Mouse (Mus musculus): ENCODE results near the gene Gm3173.
"Not testable (repeated sequence)": the region's sequence is repeated elsewhere in the genome, so short reads cannot be mapped to it uniquely, and the experiment has no call there.

The Gm3173 gene

DNA sequence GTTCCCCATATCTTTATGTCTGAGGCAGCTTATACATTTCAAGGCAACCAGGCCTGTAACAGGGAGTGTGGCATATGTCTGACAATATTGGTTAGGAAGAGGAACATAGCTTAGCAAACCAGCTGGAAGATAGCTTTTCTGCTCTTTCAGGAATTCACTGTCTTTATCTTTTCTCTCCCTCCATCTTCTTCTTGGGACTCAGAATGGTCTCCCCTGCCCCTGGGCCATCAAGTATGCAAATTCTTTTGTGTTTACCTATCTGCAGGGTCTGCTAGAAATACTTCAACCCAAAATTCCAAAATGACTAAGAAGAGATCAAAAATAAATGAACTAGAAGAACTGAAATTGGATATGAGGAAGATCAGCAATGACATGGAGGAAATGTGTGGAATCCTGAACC, at the start of gene Gm3173:
TSS of gene Gm3173 (plus strand) at position 301 of the 400 bp plus-strand sequence.
- in situ Hi-C loops (cut with MboI): not testable (repeated sequence)

DNA sequence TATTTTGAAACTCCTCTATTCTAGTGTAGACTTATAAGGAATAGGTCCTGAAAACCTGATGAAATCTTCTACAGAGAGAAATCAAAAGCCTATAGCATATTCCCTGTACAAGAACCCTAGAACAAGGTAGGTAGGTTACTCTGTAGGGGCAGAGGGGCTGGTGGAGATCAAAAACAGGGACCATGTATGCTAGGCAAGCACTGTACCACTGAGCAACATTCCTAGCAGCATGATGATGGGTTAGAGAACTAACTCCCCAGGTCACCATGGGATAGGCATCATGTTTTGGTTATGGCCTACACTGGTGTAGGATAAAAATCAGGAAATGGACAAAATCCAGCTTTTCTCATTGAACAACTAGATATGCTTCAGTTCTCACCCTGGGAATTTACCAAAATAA, 45.2 kb upstream of the Gm3173 start:
- in situ Hi-C loops (cut with MboI): not testable (repeated sequence)

DNA sequence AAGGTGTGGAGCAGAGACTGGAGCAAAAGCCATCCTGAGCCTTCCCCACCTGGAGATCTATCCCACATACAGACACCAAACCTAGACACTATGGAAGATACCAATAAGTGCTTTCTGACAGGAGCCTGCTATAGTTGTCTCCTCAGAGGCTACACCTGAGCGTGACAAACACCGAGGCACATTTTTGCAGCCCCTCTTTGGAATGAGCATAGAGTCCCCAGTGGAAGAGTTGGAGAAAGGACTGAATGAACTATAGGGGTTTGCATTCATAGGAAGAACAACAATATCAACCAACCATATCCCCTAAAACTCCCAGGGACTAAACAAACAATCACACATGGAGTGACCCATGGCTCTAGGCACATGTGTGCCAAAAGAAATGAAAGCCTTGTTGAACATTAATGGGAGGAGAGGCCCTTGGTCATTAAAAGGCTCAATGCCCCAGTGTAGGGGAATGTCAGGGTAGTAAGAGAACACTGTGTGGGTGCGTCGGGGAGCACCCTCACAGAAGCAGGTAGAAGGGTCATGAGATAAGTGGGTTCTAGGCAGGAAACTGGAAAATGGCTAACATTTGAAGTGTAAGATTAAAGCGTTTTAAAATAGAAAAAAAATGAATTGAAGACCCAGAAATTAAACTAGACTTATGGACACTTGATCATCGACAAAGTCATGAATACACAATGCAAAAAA, 37.8 kb upstream of the Gm3173 start:
- in situ Hi-C loops (cut with MboI): not testable (repeated sequence)

DNA sequence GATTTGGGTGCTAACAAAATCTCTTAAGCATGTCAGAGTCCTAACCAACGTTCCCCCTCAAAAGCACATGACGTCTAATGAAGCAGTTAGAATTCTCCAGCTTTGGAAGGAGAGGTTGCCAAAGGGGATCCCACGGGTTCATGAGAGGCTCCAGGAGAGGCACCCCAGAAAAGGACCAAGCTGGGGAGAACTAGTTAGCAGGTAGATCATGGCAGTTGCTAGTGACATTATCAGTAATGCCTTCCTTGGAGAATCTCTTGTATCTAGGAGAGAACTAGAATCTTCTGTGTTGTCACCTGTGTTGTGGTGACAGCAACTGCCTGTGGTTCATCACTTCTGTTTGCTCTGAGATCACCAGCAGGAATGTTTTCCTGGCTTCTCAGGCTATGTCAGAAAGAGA, 33.6 kb upstream of the Gm3173 start, which contains the start of gene Gm3159:
TSS of gene Gm3159 (plus strand) at position 301 of the 400 bp plus-strand sequence.
- in situ Hi-C loops (cut with MboI): not testable (repeated sequence)

DNA sequence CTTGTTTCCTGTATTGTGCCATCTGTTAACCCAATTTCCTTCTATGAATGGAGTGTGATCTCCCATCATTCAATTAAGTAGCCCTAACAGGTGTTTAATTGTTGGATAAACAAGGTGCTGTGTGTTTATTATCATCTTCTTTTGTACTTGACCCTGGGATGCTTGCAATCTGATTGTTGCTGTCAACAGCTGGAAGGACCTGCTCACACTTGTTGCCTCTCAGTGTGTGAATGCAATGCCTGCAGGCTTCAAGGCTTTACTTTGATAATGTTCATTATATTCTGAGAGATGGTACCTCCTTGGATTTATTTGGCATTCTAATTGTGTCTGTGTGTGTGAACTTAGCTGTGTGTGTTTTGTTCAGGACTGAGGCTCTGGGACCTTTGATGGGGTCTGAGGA, 32.2 kb upstream of the Gm3173 start:
- in situ Hi-C loops (cut with MboI): not testable (repeated sequence)

DNA sequence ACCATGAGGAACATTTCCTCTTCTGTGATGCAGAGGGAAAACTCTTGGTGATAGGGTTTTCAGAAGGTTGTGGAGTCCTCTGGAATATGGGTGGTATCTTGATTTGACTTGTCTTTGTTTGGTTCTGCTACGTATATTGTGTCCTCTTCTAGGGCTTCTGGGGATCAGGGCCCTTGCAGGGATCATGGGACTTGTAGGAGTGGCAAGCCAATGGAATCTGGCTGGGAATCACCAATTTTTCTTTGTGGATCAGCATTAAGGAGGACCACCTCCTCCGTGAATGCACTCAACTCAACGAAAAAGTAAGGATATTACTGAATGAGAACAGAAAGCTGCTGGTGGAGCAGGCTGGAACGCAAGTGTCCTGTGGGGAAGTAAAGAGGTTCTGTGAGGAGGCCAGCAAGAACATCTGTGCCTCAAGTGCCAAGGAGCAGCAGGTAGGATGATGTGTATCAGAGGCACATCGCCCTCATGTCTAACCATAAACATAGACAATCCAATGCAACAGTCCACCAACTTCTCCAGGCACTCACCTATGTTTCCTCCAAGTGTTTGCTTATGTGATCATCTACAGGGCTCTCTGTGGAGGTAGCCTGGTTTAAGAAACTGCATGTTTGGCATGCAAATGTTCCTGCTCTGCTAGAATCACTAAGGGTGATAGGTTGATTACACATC, 30.5 kb upstream of the Gm3173 start:
- in situ Hi-C loops (cut with MboI): not testable (repeated sequence)

DNA sequence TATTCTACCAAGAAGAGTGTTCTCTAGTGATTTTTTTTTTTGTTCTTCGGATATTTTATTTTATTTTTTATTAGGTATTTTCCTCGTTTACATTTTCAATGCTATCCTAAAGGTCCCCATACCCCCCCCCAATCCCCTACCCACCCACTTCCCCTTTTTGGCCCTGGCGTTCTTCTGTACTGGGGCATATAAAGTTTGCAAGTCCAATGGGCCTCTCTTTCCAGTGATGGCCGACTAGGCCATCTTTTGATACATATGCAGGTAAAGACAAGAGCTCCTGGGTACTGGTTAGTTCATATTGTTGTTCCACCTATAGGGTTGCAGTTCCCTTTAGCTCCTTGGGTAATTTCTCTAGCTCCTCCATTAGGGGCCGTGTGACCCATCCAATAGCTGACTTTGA, 29.5 kb upstream of the Gm3173 start:
- in situ Hi-C loops (cut with MboI): not testable (repeated sequence)

DNA sequence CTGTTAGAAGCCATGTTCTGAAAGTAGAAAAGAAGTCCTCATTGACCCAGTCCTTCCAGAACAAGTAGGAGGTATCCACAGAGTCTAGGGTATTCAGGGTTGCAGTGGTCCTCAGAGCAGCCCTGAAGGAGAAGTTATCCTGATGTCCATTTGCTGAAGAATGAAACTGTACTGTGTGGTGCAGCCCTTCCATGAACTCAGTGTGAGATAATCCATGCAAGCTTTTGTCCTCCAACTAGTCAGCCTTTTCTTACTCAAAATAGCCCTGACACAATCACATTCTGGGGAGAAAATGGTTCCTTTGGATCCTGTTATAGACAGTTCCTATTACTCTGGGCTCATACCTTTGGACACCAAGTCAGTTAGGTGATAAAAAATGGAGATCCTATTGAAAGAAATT, 27.0 kb upstream of the Gm3173 start:
- in situ Hi-C loops (cut with MboI): not testable (repeated sequence)

DNA sequence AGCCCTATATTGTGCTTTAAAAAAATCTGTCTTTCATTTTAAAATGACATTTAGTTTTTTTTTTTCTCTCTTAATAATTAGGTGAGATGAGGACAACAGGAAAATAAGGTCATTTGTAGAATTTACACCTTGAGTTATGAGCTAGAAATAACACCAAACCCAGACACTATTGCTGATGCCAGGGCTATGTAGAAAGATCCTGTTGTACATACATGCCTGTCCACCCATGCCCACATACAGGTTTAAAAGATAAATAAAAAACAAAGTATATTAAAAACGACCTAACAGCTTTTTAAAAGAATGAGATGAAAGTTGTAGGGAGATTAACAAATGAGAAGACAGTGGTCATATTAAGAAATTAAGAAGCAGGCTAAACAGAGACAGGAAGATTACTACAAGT, 20.9 kb upstream of the Gm3173 start:
- in situ Hi-C loops (cut with MboI): not testable (repeated sequence)

DNA sequence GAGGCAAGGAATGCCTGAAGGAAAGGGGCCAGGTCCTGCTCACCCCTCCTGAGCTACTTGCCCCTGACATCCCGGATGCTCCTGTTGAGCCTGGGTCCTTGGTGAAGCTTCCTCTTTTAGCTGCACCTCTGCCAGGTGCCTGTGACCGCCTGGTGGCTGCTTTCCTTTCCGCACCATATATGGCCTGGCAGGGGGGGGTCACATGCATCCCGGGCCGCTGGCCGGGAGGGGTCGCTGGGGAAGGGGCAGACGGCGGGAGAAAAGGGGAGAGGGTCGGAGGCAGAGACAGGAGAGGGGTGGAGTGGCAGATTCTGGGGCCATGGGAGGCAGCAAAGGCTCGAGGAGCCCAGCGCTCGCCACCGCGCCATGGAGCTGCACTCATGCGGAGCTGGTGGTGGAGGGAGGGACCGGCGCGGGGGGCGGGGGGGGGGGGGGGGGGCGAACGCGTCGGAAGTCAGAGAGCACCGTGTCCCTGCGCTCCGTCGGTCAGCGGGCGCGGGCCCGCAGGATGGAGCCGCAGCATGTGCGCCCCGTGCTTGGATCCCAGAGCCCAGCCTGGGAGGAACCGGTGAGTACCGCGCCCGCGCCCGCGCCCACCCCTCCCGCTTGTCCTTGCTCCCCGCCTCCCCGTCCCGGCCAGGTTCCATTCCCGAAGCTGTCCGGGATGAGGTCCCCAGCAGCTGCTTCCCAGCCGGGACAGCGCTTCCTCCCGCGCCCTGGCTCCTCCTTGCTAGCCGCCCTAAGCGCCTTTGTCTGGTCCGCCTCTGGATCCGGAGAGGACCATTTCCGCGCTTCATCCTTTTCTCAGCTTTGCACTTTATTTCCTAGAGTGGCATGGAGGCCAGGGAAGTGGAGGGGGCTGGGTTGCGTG, 15.6 kb upstream of the Gm3173 start, which contains the start of gene Gm3164:
TSS of gene Gm3164 (plus strand) at position 484 of the 871 bp plus-strand sequence.
- in situ Hi-C loops (cut with MboI): not testable (repeated sequence)

DNA sequence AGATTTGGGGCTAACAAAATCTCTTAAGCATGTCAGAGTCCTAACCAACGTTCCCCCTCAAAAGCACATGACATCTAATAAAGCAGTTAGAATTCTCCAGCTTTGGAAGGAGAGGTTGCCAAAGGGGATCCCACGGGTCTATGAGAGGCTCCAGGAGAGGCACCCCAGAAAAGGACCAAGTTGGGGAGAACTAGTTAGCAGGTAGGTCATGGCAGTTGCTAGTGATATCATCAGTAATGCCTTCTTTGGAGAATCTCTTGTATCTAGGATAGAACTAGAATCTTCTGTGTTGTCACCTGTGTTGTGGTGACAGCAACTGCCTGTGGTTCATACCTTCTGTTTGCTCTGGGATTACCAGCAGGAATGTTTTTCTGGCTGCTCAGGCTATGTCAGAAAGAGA, 50.7 kb downstream of the Gm3173 start, which contains the start of gene Gm3182:
TSS of gene Gm3182 (plus strand) at position 301 of the 400 bp plus-strand sequence.
- in situ Hi-C loops (cut with MboI): not testable (repeated sequence)

DNA sequence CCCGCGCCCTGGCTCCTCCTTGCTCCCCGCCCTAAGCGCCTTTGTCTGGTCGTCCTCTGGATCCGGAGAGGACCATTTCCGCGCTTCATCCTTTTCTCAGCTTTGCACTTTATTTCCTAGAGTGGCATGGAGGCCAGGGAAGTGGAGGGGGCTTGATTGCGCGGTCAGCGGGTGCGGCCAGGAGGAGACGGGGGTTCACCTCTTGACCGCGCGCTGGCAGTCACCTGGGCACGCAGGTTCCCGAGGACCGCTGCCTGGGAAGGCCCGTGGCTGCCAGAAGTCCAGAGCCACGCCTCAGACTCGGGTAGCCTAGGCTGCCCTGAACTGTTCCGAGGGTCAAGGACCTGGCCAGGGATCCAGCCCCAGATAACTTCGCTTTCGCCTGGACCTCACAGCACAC, 68.6 kb downstream of the Gm3173 start:
- in situ Hi-C loops (cut with MboI): not testable (repeated sequence)

DNA sequence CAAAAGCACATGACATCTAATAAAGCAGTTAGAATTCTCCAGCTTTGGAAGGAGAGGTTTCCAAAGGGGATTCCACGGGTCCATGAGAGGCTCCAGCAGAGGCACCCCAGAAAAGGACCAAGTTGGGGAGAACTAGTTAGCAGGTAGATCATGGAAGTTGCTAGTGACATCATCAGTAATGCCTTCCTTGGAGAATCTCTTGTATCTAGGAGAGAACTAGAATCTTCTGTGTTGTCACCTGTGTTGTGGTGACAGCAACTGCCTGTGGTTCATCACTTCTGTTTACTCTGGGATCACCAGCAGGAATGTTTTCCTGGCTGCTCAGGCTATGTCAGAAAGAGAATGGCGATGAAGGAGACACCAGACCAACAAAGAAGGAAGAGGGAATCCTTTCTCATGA, 124.3 kb downstream of the Gm3173 start, which contains the start of gene Gm3047:
TSS of gene Gm3047 (plus strand) at position 301 of the 400 bp plus-strand sequence.
- in situ Hi-C loops (cut with MboI): not testable (repeated sequence)
